Mouse (Mus musculus): ENCODE measurements around the gene Esr2.
"Not testable (repeated sequence)": the region's sequence is repeated elsewhere in the genome, so short reads cannot be mapped to it uniquely, and the experiment has no call there.

Esr2 gene

GRCm38 (mm10) chr12:76152389-76152788 lies 24.7 kb downstream of the Esr2 start:
- DNase-seq (ENCODE audit: low read depth, low spot score): not testable (repeated sequence)

DNA sequence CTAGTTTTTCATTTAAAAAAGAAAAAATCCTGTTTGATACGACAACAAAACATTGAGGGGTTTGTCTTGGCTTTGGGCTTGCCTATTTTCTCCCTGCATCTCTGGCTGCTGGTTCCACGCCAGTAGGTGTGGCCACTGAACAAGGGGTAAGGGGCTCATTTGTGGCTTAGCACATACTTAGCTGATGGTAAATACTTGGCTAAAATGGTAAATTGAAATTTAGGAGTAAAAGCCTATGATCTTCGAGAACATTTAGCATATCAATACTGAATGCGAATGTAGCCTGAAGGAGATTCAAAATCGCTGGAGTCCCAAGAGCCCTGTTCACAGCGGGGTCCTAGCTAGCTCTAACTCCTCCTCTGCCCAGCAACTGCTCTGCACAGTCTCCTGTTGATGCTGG lies 40.4 kb downstream of the Esr2 start:
- DNase-seq (ENCODE audit: low read depth, low spot score): peak; percentile 20

DNA sequence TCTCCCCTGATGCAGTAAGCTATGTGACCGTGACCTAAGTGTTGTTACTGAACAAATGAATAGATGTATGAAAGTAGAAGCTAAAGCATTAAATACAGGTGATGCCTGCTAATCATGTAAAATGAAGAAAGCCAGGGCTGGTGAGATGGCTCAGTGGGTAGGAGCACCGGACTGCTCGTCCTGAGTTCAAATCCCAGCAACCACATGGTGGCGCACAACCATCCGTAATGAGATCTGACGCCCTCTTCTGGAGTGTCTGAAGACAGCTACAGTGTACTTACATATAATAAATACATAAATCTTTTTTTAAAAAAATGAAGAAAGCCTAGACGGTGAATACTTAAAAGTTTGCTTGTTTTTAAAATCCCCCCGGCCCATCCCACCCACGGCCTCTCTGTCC lies 44.0 kb downstream of the Esr2 start:
- DNase-seq (ENCODE audit: low read depth, low spot score): not testable (repeated sequence)

- DNase-seq (ENCODE audit: low read depth, low spot score): peak; percentile 67
Observed at GRCm38 (mm10) chr12:76132591-76132990, 44.5 kb downstream of the Esr2 start.

GRCm38 (mm10) chr12:76130891-76131290 lies 46.2 kb downstream of the Esr2 start:
- DNase-seq (ENCODE audit: low read depth, low spot score): no peak

DNA sequence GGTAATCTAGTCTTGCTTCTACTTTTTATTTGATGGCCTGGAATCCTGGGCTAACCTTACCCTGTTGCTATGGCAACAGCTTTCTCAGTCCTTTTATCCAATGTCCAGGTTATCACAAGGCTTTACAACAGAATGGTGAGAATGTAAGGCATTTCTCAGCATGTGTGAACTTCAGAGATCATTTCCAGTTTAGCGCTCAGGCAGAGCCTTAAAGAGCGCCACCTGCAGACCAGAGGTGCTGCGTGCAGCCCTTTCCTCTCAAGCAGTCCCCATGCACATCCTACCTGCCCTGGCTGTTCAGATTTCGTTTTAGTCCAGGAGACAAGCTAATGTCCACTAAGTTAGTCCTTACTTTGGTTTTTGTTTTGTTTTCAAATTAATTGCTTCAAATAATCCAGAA lies 46.8 kb downstream of the Esr2 start:
- peak; percentile 84 for DNase-seq (ENCODE audit: low read depth, low spot score)

DNA sequence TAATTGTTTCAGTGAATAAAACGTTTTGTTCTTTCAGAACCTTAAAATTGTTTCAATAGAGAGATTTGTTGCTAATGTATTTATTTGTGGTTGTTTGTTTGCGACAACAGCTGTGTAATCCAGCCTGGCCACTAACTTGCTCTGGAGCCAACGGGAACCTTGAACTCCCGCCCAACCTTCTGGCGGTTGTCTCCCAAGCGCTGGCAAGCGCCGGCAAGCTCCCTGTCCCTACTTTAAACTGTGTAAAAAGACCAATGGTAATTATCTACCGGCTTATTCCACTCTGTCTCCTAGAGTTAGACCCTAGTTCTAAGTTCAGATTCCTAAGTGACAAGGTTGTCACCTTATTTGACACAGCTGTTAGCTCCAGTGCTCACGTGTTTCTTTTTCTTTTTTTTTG lies 48.2 kb downstream of the Esr2 start:
- DNase-seq (ENCODE audit: low read depth, low spot score): no peak

GRCm38 (mm10) chr12:76128306-76128705 lies 48.8 kb downstream of the Esr2 start:
- no peak for DNase-seq (ENCODE audit: low read depth, low spot score)

GRCm38 (mm10) chr12:76123223-76123622 lies 53.8 kb downstream of the Esr2 start:
- no peak for DNase-seq (ENCODE audit: low read depth, low spot score)

DNA sequence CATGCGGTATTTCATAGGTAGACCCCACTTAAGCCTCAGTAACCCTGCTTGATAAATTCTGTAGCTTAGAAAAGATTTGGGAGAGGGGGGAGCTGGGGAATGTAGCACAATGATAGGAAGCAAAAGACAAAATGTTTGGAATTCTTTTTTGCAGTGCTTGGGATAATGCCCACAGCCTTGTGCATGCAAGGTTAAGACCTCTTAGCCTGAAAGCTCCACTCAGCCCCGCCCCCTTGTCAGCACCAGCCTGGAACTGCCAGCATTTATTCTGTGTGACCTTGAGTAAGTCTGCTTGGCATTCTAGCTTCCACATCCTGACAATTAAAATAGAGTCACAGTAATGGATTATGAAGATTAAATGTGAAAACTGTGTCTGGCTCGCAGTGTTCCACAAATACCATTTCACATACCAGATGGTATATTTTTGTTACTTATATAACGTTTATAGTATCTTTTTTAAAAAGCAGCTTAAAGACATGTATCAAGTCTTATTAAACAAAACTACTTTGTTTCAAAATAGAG lies 59.4 kb downstream of the Esr2 start:
- peak; percentile 25 for DNase-seq (ENCODE audit: low read depth, low spot score)

DNA sequence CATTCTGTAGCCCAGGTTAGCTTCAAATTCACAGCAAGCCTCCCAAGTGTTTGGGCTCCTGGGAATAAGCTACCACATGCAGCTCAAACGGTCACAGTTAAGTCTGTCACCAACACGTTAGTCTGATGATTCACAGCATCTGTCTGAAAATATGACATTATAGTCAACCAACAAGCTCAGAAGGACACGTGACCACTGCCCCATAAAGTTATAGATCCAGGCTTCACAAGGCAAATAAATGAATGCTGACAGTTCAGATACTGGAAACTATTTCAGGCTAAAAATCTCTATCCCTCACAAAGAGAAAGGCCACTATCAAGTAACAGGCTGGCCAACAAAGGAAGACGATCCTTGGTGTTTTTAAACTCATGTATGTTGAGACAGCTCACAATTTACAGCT lies 60.5 kb downstream of the Esr2 start:
- DNase-seq (ENCODE audit: low read depth, low spot score): no peak

- no peak for DNase-seq (ENCODE audit: low read depth, low spot score)
Observed at GRCm38 (mm10) chr12:76111046-76111445, 66.0 kb downstream of the Esr2 start.

DNA sequence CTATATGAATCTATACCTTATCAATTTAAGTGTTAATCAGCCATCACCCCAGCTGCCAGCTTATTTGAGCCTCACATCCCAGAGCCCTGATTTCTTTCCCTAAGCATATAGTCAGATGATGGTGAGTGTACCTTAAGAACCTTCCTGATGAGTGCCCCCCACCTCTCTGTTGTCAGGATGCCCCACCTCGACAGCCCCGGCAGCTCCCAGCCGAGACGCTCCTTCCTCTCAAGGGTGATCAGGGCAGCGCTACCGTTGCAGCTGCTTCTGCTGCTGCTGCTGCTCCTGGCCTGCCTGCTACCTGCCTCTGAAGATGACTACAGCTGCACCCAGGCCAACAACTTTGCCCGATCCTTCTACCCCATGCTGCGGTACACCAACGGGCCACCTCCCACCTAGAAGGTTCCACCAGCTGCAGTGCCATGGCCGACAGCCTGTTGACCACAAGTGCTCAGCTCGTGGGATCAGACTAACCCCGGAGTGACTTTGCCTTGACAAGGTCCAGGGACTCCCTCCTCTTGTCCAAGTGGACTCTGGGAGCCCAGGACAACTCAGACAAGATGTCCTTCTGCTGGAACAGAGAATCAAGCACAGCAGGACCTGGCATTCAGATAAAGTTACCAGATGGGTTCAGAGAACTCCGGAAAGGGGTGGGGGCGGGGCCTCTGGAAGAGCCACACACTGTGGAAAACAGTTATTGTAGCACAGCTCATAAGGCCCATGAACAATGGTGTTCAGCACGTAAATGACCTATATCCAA lies 67.2 kb downstream of the Esr2 start:
- DNase-seq (ENCODE audit: low read depth, low spot score): no peak

- no peak for DNase-seq (ENCODE audit: low read depth, low spot score)
Observed at GRCm38 (mm10) chr12:76104596-76105351, 72.3 kb downstream of the Esr2 start.

DNA sequence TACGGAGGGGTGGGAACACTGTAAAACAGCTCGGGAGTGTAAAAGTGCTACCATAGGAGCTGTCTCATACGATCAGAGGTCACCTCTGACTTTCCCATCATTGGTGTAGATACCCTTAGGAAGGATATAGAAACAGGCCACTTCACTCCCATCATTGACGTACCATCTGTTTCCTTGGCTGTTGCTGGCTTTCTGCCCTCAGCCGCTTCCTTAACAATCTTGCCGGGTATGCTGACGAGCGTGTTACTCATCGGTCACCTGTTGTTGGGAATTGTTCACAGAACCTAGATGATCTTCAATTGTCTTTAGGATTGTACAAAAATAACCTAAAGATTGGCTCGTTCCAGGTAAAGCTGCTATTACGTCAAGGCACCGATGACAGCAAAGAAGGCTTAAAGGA lies 74.4 kb downstream of the Esr2 start:
- DNase-seq (ENCODE audit: low read depth, low spot score): no peak

DNA sequence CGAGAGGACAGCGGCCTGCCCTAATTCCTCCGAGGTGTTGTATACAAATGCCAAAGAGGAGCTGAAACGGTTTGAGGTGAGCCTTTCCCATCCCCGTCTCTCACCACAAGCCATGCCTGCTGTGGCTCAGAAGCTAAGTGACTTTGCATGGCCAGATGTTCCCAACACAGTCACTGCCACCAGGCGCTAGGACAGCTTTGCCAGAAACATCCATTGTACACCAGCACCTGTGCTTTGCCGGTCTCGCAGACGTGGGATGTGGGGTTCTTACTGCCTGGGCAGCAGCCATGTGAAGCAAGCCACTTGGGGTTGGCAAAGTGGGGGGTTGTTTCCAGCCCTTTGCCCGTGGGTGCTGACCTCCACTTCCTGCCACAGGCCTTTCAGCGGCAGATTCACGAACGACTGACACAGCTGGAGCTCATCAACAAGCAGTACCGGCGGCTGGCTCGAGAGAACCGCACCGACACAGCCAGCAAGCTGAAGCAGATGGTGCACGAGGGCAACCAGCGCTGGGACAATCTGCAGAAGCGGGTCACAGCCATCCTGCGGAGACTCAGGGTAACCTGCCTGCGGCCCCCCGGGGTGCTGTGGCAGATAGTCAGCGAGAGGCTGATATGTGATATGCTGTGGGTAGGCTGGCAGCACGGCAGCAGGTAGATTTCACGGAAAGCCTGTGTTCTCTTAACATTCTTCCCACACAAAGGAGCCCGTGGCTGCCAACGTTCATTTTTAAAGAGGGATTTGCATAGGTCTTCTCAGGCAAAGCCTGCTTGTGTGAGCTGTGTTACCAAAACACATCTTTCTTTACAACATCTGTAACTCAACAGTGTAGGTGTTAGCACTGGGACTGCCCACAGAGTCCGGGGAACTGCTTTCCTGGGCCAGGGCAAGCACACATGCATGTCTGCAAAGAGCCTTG lies 81.7 kb downstream of the Esr2 start:
- no peak for DNase-seq (ENCODE audit: low read depth, low spot score)

- no peak for DNase-seq (ENCODE audit: low read depth, low spot score)
Observed at GRCm38 (mm10) chr12:76093613-76094588, 83.2 kb downstream of the Esr2 start.

DNA sequence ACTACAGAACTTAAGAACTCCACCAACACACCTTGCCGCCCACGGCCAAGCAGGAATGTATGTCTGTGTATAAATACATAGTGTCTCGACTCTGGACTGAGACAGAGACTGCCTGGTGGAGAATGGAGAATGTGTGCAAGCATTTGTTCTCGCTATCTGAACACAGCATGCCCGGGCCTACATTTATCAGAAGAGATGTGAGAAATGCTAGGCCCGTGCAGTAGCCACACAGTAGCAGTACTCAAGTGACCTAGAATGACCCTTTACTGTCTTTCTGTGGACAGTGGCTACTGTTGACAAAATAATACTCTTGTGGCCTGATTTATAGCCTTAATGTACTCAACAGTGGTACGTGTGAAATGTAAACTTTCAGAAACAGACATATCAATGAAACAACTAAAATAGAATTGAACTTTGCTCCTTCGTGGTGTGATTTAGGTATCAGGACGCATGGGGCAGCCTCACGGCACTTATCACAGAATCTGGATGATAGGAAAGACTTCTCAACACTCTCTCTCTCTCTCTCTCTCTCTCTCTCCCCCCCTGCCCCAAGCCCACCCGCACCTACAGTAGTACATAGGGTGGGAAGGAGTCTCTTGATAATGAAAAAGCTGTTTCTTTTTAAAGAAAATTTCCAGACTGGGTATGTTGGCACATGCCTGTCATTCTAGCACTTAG lies 84.1 kb downstream of the Esr2 start:
- no peak for DNase-seq (ENCODE audit: low read depth, low spot score)

DNA sequence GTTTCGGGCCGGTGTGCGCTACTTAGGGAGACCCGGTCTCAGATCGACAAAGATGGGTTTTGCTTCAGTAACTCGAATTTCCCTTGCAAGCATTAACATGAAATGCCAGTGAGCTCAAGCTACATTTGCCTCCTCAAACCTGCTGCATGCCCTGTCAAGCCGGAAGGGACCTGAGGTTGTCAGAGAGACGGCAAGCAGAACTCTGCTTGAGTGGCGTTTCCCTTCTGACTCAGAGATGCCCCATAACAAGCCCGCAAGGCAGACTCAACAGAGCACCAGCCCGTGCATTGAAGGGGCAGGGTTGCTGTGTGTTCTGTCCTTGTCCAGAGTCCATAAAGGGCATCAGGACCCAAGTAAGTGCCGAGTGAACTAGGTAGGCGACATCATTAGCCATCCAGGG lies 90.0 kb downstream of the Esr2 start:
- peak; percentile 21 for DNase-seq (ENCODE audit: low read depth, low spot score)
